Mouse (Mus musculus) 3T3-L1 (cell line): ENCODE results near the gene Il10.
A peak's percentile ranks its signal among the peaks of the same experiment; 100 is the strongest.
"Not testable (repeated sequence)": the region's sequence is repeated elsewhere in the genome, so short reads cannot be mapped to it uniquely, and the experiment has no call there.

Experiments used
- DNase-seq: peaks from one replicate; pipeline ENCODE4 v3.0.0-alpha.2; 2015; ENCODE audit warnings: low read depth, low spot score

The Il10 gene

DNA sequence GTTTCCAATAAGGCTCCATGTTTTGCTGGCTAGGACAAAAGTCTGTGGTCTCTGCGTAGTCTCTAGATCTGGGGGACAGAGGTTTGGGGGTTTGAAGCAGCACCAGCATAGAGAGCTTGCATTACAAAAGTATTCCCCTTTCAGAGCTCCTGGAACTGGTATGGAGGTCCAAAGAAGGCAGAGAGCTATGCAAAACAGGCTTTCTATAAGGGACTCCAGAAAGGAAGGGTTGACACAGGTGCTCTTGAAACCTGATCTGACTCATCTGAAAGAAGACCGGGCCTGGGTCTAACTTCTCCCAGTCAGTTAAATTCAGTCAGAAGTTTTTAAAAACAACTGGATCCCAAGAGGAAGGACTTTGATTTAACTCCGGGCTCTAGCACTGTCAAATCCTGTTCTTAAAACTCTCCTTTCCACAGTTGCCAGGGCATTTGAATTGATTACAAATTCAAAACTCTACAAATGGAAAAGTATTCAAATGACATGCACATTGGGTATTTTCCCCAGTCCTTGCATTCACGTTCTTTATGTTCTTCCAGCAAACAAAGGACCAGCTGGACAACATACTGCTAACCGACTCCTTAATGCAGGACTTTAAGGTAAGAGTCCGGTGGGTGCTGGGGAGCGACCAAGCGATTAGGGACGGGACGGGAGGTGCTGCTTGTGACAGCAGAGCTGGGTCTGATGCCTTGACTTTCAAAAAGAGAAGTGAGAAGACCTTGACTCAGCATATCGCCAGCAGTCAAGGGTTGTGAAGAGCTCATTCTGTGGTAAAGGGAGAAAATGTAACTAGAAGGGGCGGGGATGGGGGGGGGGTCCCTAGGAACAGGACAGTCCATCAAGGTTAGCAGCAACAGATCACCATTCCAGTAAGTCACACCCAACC lies 1.0 kb downstream of the Il10 start:
- DNase-seq, result no peak

DNA sequence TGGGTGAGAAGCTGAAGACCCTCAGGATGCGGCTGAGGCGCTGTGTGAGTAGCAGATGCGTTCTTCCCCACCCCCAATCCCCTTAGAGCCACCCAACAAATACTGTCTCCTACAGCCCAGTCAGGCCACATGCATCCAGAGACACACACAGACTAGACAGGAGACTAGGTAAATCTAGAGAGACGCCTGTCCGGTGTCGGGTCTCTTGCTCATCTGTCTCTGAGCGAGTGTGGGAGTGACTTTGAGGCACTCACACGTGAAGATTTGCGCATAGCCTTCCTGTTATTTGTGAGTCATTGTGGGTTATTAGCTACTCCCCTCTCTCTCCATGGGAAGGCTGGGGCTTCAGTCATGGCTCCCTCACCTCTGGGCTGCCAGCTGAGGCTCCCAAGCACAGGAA lies 1.8 kb downstream of the Il10 start:
- no peak for DNase-seq

DNA sequence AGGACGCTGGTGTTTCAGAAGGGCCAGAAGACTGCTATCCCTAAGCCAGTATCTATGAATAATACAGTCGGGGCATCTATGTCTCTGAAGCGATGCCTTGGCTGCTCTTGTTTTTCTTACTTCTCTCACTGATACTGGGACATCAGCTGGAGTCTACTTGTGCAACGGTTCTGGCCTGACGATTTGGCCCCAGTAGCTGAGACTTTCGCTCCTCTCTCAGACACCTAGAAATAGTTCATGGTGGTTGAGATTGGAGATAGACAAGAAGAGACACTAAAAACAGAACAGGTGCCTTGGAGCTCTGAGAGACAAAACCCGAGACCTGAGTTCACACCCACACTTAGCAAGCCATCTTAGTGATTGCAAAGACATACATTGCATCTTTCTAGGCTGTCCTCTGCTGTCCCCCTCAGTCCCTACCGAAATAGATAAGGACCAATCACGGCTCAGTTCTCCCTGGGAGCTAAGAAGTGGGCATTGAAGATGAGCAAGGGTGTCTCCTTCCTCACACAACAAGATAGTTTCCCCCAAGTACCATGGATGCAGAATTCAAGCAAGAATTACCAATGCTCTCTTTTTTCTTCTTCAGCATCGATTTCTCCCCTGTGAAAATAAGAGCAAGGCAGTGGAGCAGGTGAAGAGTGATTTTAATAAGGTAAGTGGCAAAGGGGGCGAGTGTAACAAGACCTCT lies 2.4 kb downstream of the Il10 start:
- DNase-seq, result no peak

- DNase-seq, result no peak
Observed at GRCm38 (mm10) chr1:131022591-131023249, 3.1 kb downstream of the Il10 start.

GRCm38 (mm10) chr1:131023250-131023858 lies 3.7 kb downstream of the Il10 start:
- not testable (repeated sequence) for DNase-seq

- no peak for DNase-seq
Observed at GRCm38 (mm10) chr1:131024900-131025842, 5.5 kb downstream of the Il10 start.

DNA sequence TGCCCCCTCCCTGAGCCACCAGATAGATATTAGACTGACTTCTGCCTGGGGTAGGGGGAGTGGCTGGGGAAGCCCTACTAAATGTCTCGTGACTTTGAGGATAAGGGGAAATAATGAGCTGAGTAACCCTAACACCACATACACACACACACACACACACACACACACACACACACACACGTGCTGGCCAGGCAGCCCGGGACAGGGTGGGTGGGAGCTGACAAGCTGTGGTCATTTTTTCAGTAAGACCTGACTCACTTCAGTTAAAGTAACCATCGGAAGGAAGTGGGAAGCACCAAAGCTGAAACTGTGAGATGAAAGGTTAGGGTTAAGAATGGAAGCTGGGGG lies 6.2 kb downstream of the Il10 start:
- no peak for DNase-seq

DNA sequence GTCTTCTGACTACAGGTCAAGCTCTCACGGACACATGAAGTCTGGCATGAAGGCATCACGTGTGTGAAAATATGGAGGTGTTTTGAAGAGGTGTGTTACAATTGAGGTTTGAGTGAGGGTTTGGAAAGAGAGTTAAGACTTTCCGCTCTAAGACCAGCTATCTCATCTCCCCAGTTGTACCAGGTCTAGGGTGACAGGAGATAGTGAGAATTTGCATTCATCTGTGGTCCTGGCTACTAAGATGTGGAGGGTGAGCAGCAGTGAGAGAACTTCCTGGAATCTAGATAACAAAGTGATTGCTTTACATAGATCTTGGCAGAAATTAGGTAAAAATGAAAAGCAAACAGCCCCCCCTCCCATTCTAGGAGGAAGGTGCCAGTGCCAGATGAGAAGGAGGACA lies 9.6 kb downstream of the Il10 start:
- DNase-seq, result no peak

GRCm38 (mm10) chr1:131030261-131030660 lies 10.6 kb downstream of the Il10 start:
- DNase-seq, result no peak

- DNase-seq, result no peak
Observed at GRCm38 (mm10) chr1:131031267-131031666, 11.6 kb downstream of the Il10 start.

DNA sequence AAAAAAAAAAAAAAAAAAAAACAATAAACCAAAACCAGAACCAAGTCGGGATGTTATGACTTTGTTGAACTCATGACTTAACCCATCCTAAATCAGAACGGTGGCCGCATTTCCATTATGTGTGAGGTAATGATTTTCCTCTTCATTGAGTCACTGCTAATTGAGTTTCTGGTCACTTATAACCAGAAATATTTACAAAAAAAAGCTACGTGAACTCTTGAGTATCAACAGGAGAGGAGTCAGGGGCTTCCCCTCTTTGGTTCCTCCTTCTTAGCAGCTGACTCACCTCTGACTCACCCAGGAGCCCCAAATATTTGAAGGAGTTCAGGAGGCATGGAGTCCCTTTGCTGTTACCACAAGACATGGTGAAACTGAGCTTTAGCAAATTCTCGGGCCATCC lies 18.4 kb downstream of the Il10 start:
- DNase-seq, result peak; percentile 81

- DNase-seq, result no peak
Observed at GRCm38 (mm10) chr1:131038415-131039017, 18.9 kb downstream of the Il10 start.

DNA sequence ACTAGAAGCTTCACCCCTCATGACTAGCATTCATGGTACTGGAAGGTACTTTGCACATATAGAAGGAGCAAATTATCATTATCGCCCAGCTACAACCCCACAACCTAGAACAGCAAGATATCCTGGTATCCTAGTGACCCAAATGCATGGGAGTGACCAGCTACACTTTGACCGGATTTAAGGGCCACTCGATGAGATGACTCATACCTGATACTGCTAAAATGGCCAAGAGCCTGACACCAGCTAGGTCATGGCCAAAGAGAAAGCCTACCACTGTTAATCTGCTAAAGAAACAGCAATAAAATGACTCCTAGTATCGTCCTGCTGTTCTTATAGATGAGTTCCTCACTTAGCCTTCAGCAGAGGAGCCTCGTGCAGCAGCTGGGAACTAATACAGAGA lies 19.8 kb downstream of the Il10 start:
- no peak for DNase-seq

DNA sequence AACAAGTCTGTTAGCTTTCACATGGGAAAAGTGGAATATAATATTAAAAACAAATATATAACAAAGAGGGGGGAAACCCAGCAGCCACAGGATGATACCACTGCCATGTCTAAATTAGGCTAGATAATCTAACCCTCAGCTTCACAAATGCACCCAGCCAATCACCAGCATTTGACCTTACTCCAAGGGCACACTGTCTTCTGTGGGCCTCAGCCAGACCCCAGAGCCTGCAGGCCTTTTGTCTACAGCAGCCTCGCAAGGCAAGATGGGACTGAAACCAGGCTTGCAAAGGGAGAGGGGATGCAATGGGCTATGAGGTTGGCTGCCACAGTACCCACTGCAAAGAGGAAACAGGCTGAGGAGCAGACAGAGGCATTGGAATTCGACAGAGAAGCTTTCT lies 22.6 kb downstream of the Il10 start:
- no peak for DNase-seq

DNA sequence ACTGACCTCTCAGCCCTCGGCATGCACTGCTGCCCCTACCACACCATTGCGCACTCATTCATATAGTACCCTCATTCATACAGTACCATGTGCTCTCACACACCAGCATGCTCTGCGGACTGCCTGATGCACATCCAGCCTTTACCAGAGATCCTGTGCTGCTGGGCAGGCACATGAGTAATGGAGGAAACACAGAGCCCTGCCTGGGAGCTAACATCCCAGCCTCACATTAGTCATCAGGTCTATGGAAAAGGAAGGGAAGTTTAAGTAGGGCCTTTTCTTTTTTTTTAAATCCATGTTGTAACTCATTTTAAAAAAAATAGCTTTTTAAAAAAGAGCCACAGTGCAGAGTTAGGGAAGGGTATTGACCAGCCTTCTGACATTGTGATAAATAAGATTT lies 23.1 kb downstream of the Il10 start:
- peak; percentile 67 for DNase-seq

DNA sequence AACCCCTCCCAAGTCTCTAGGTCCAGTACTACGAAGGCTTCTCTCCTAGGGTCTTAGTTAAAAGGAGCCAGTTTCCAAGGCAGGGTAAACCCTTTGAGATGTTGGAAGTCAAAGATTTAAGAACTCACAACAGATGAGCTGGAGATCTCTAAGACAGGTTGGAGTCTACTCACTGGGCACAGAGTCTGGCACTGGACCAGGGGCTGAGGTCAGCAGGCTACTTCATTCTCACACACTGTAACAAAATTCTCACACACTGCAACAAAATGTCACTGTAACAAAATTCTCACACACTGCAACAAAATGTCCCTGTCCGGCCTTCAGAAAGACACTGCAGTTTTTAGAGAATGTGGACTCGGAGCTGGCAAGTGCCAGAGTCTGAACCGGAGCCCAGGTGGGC lies 24.0 kb downstream of the Il10 start:
- DNase-seq, result no peak

DNA sequence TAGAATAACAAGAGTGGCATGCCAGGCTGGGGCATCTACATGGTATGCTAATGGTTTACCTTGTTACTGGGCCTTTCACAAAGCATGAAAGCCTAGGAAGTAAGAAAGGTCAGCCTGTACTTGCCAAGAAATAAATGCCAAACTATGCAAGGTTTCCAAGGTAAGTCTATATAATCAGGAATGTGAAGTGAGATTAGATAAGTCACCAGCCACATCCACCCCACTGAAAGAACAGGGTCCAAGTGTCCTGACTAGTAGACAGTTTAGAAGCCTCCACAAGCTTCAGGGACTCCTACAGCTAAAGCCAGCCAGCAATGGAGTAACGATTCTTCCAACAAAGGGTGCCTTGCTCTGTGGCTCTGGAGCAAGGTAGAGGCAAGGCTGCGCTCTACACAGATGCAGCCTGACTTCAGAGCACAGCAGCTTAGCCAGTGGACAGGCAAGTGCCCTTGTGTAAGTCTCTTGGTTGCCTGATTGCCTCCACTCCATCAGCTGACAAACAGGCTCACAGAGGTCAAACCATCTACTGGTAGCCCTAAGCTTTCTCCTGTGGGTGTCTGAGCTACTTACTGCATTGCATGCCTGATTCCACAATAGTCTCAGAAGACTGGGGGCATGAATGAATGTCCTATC lies 26.2 kb downstream of the Il10 start:
- DNase-seq, result no peak

- no peak for DNase-seq
Observed at GRCm38 (mm10) chr1:131046607-131047006, 27.0 kb downstream of the Il10 start.

DNA sequence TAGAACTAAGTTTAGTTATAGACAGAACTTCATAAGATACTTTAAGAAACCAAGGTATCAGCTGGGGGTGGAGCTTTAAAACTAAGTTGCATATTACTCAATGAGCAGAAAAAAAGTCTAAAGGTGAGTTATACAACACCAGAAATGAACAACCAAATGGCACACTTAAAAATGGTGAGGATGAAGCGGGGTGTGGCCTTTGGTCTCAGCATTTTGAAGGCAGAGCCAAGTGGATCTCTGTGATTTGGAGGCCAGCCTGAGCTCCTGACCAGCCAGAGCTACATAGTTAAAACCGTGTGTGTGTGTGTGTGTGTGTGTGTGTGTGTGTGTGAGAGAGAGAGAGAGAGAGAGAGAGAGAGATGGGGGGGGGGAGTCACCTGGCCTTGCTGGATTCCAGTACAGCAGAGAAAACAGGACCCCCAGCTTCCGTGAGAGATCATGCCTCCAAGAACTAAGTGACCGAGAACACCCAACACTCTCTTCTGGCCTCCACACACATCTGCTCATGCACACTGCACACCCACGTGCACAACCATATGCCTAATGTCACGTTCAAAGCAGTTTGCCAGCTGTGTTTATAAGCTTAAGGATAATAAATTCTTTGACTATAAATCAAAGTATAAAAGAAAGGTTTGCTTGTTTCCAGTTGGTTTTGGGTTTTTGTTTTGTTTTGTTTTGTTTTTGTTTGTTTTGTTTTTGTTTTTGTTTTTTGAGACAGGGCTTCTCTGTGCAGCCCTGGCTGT lies 28.6 kb downstream of the Il10 start:
- no peak for DNase-seq
